Mouse (Mus musculus) hindbrain, embryonic 16.5 days (tissue): ENCODE measurements around the gene Cgnl1. TPM values are rescaled to one million over a fixed set of nuclear protein-coding genes. Genes with fewer than 3 reads are reported as not detected.

Experiments used
- ATAC-seq: fragments of 200-750 bp; cut with Nextera tagmentation; 2 replicates; pipeline ENCODE4 v1.8.0; 2017; ENCODE audit warnings: moderate TSS enrichment, moderate library complexity
- H3K27ac ChIP-seq: fragments of 300-500 bp; sonication (generic); 2 replicates; pipeline ENCODE4 v1.5.1; 2014; ENCODE audit warnings: low read depth, mild to moderate bottlenecking, control low read depth, low read length, moderate library complexity
- H3K27me3 ChIP-seq: fragments of 300-500 bp; sonication (generic); replicated peaks from 2 replicates; pipeline ENCODE4 v1.6.1; 2014; ENCODE audit warnings: low read length; ENCODE audit not compliant: control insufficient read depth, insufficient read depth
- H3K36me3 ChIP-seq: fragments of 300-500 bp; sonication (generic); 2 replicates; pipeline ENCODE4 v1.6.1; 2014; ENCODE audit warnings: mild to moderate bottlenecking, low read length, moderate library complexity, mixed read lengths; ENCODE audit not compliant: control insufficient read depth, insufficient read depth
- H3K4me1 ChIP-seq: fragments of 300-500 bp; sonication (generic); 2 replicates; pipeline ENCODE4 v1.6.1; 2014; ENCODE audit warnings: low read depth, low read length; ENCODE audit not compliant: control insufficient read depth, insufficient read depth
- H3K4me2 ChIP-seq: fragments of 300-500 bp; sonication (generic); 2 replicates; pipeline ENCODE4 v1.6.1; 2014; ENCODE audit warnings: mild to moderate bottlenecking, low read length, control low read depth, moderate library complexity
- H3K4me3 ChIP-seq: fragments of 300-500 bp; sonication (generic); 2 replicates; pipeline ENCODE4 v1.5.1; 2014; ENCODE audit warnings: mild to moderate bottlenecking, low read length, control low read depth, moderate library complexity
- H3K9ac ChIP-seq: fragments of 300-500 bp; sonication (generic); 2 replicates; pipeline ENCODE4 v1.6.1; 2014; ENCODE audit warnings: low read depth, mild to moderate bottlenecking, control low read depth, low read length, moderate library complexity
- H3K9me3 ChIP-seq: fragments of 300-500 bp; sonication (generic); 2 replicates; pipeline ENCODE4 v1.6.1; 2014; ENCODE audit warnings: mild to moderate bottlenecking, low read length, moderate library complexity; ENCODE audit not compliant: control insufficient read depth
- WGBS: fragments of 180-500 bp; shearing (Covaris S2); extraction: QIAGEN DNeasy Blood & Tissue Kit; methylation state at CpG from one replicate; pipeline ENCODE4 v1.1.7; 2014; 5-methylcytosine and 5-hydroxymethylcytosine counted together
- polyA plus RNA-seq: library from polyadenylated mRNA; unstranded; fragments of >200 nt; fragmentation: Nextera tagmentation; extraction: Ambion mirVana; gene quantifications from 2 replicates; pipeline ENCODE4 v1.2.1, GENCODE M21; 2015

The Cgnl1 gene
- polyA plus RNA-seq, 1 experiment from 2014 or later, result 7.0 TPM

- H3K4me1 ChIP-seq, result no peaks in the 10 kb centered on the region
- WGBS, result 62% methylated on average over 11 of the region's 11 CpGs
- ATAC-seq, result no peak; the same call in 1 of the 2 replicates
Observed at GRCm38 (mm10) chr9:71663421-71664217, 107.8 kb downstream of the Cgnl1 start.

GRCm38 (mm10) chr9:71660540-71660939 lies 110.9 kb downstream of the Cgnl1 start:
- H3K27me3 ChIP-seq, result no peaks in the 10 kb centered on the region
- H3K9ac ChIP-seq, result no peak overlapping the region
- H3K4me1 ChIP-seq, result no peaks in the 10 kb centered on the region
- no peak overlapping the region for H3K4me2 ChIP-seq
- no peak for ATAC-seq
- H3K4me3 ChIP-seq, result no peak overlapping the region
- H3K9me3 ChIP-seq, result no peaks in the 10 kb centered on the region
- WGBS, result 67% methylated on average over 9 of the region's 9 CpGs
- H3K36me3 ChIP-seq, result no peaks in the 10 kb centered on the region
- H3K27ac ChIP-seq, result no peak overlapping the region

More at GRCm38 (mm10) chr9:71663421-71664217, 107.8 kb downstream of the Cgnl1 start:
- Histone ChIP-seq H3K36me3 (no peaks in the 10 kb centered on the region), H3K4me3 (no peak overlapping the region), H3K27me3 (no peaks in the 10 kb centered on the region), H3K9ac (no peak overlapping the region), H3K4me2 (no peak overlapping the region), H3K27ac (no peak overlapping the region), H3K9me3 (no peaks in the 10 kb centered on the region)

GRCm38 (mm10) chr9:71659681-71660080 lies 111.7 kb downstream of the Cgnl1 start:
- Histone ChIP-seq H3K36me3 (no peaks in the 10 kb centered on the region), H3K4me2 (no peak overlapping the region), H3K9me3 (no peaks in the 10 kb centered on the region), H3K4me1 (no peaks in the 10 kb centered on the region), H3K27me3 (no peaks in the 10 kb centered on the region), H3K27ac (no peak overlapping the region), H3K9ac (no peak overlapping the region), H3K4me3 (no peak overlapping the region)
- no peak for ATAC-seq
- WGBS, result 49% methylated on average over 5 of the region's 5 CpGs

DNA sequence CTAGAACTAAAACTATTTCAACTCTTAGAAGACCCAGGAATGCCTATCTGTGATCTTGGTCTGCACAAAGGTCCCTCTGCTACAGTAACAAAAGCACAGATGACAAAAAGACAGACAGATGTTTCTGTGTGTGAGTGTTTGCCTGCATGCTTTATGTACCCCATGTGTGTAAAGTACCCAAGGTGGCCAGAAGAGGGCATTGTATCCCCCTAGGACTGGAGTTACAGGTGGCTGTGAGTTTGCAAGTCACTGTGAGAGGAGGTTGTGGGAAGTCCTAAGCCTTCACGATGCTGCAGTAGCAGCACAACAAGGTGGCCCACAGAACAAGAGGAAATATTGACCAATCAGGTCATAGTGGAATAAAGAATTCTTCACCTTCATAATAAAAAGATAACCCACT lies 114.2 kb downstream of the Cgnl1 start:
- 100% methylated on average over 1 of the region's 1 CpGs for WGBS
- H3K27ac ChIP-seq, result no peak overlapping the region

DNA sequence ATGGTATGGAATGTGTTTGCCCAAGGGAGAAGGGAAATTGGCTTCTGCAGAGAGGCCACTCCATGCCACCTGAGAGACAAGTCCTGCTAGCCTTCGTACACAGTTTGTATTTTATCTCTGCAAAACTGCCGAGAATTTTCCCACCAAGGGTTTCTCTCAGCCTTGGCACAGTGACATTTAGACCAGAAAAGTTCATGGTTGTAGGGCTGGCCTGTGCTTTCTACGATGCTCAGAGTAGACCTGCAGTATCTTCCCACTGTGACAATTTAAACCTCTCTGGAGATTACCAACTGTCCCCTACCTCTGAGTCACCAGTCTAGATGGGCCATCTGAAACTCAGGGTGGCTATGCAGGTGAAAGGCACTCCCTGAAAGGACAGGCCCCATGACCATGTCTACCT lies 116.5 kb downstream of the Cgnl1 start:
- Histone ChIP-seq H3K9ac (no peak overlapping the region), H3K4me1 (no peaks in the 10 kb centered on the region), H3K36me3 (no peaks in the 10 kb centered on the region), H3K27me3 (no peaks in the 10 kb centered on the region), H3K27ac (no peak overlapping the region), H3K9me3 (no peaks in the 10 kb centered on the region), H3K4me3 (no peak overlapping the region), H3K4me2 (no peak overlapping the region)
- 89% methylated on average over 3 of the region's 3 CpGs for whole genome bisulfite sequencing
- no peak for ATAC-seq

More for the DNA sequence above, 114.2 kb downstream of the Cgnl1 start:
- Histone ChIP-seq H3K36me3 (no peaks in the 10 kb centered on the region), H3K9ac (no peak overlapping the region), H3K4me3 (no peak overlapping the region), H3K4me1 (no peaks in the 10 kb centered on the region), H3K4me2 (no peak overlapping the region), H3K27me3 (no peaks in the 10 kb centered on the region), H3K9me3 (no peaks in the 10 kb centered on the region)
- no peak for ATAC-seq

DNA sequence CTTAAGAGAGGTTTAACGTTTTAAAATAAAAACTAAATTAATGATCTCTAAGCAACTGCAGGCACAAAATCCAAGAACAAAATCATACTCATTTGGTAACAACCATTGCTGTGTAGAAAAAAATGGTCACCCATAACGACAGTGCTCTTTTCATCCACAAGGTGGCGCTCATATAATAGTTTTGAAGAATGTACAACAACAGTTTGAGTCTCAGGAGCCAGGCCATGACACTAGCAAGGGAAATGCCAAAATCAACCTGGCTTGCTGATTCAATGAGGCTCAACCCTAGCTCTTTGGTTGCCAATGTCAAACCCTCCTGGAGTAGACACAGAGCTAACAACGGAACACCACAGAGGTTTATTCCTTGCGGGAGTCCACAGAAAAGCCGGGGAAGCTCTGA lies 125.3 kb downstream of the Cgnl1 start:
- H3K27me3 ChIP-seq, result no peaks in the 10 kb centered on the region
- WGBS, result 31% methylated on average over 6 of the region's 6 CpGs
- no peaks in the 10 kb centered on the region for H3K4me1 ChIP-seq
- no peak overlapping the region for H3K4me3 ChIP-seq
- no peaks in the 10 kb centered on the region for H3K9me3 ChIP-seq
- H3K9ac ChIP-seq, result no peak overlapping the region
- H3K27ac ChIP-seq, result no peak overlapping the region
- no peaks in the 10 kb centered on the region for H3K36me3 ChIP-seq
- no peak overlapping the region for H3K4me2 ChIP-seq
- ATAC-seq, result no peak

DNA sequence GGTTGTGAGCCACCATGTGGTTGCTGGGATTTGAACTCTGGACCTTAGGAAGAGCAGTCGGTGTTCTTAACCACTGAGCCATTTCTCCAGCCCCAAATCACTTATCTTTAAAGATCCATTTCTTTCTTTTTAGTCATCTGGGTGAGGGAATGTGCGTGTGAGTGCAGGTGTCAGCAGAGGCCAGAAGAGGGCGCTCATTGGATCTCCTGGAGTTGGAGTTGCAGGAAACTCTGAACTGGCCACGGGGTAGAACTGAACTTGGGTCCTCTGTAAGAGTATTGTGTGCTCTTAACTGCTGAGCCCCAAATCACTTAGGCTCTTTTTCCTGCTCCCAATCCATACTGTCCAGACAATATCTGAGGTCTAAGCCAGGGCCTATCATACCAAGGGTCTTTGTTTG lies 127.8 kb downstream of the Cgnl1 start:
- Histone ChIP-seq H3K4me2 (no peak overlapping the region), H3K9ac (no peak overlapping the region), H3K27me3 (no peaks in the 10 kb centered on the region), H3K4me1 (no peaks in the 10 kb centered on the region), H3K27ac (no peak overlapping the region), H3K9me3 (no peaks in the 10 kb centered on the region), H3K36me3 (no peaks in the 10 kb centered on the region), H3K4me3 (no peak overlapping the region)
- WGBS, result 95% methylated on average over 4 of the region's 4 CpGs
- ATAC-seq, result no peak

DNA sequence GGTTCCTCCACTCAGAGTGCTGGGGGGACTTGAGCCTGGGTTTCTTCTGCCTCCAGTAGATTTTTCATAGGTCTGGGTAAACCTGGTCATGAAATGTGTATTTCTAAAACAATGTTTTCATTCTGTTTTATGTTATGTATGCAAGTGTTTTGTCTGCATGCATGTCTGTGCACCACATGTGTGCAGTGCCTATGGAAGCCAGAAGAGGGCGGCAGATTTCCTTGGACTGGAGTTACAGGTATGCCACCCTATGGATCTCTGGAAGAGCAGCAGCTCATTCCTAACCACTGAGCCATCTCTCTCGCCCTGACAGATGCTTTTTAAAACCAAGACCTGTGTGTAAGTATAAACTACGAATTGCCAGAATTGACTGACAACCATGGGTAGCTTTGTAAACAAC lies 129.1 kb downstream of the Cgnl1 start:
- Histone ChIP-seq H3K4me3 (no peak overlapping the region), H3K9ac (no peak overlapping the region), H3K9me3 (no peaks in the 10 kb centered on the region), H3K27me3 (no peaks in the 10 kb centered on the region), H3K4me2 (no peak overlapping the region), H3K36me3 (no peaks in the 10 kb centered on the region), H3K4me1 (no peaks in the 10 kb centered on the region), H3K27ac (no peak overlapping the region)
- WGBS, result 93% methylated on average over 3 of the region's 3 CpGs
- no peak for ATAC-seq

GRCm38 (mm10) chr9:71640361-71640927 lies 131.0 kb downstream of the Cgnl1 start:
- 61% methylated on average over 4 of the region's 4 CpGs for WGBS
- Histone ChIP-seq H3K36me3 (no peaks in the 10 kb centered on the region), H3K4me2 (no peak overlapping the region), H3K9me3 (no peaks in the 10 kb centered on the region), H3K4me3 (no peak overlapping the region), H3K9ac (no peak overlapping the region), H3K27ac (no peak overlapping the region), H3K27me3 (no peaks in the 10 kb centered on the region), H3K4me1 (peaks cover 10% of the 10 kb centered on the region)
- no peak for ATAC-seq
